Mouse (Mus musculus): ENCODE results near the gene Lyrm1. TPM values are rescaled to one million over a fixed set of nuclear protein-coding genes. Genes with fewer than 3 reads are reported as not detected.

The Lyrm1 gene
- total RNA-seq, 2 experiments from 2014 or later, result 7.9 to 10.9 TPM

- ATAC-seq (ENCODE audit: poor library complexity, severe bottlenecking), result no peak
These were observed 14.4 kb upstream of the Lyrm1 start for GRCm38 (mm10) chr7:119881229-119881628.

DNA sequence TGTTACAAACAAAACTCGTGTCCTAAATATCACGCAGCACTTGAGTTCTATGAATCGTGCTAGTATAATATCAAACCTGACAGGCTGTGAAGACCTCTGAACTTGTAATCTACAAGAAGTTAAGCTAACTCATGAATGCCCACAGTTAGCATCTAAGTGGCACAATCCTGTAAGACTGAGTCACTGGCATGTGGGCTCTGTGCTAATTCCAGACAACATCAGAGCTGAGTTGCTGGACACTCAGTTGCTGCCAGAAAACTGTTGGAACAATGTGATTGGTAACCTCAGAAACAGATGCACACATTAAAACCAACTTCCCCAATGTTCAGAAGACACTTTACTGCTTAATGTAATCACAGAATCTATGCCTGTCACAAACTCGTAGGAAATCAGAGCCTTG, 7.8 kb upstream of the Lyrm1 start:
- no peak for ATAC-seq (ENCODE audit: poor library complexity, severe bottlenecking)

GRCm38 (mm10) chr7:119892198-119892597, 3.5 kb upstream of the Lyrm1 start:
- no peak for ATAC-seq (ENCODE audit: poor library complexity, severe bottlenecking)

GRCm38 (mm10) chr7:119892742-119893141, 2.9 kb upstream of the Lyrm1 start:
- ATAC-seq (ENCODE audit: poor library complexity, severe bottlenecking), result no peak

- peak; percentile 2; the same call in 1 of the 2 replicates for ATAC-seq (ENCODE audit: poor library complexity, severe bottlenecking)
These were observed 680 bp upstream of the Lyrm1 start for GRCm38 (mm10) chr7:119894818-119895544.

DNA sequence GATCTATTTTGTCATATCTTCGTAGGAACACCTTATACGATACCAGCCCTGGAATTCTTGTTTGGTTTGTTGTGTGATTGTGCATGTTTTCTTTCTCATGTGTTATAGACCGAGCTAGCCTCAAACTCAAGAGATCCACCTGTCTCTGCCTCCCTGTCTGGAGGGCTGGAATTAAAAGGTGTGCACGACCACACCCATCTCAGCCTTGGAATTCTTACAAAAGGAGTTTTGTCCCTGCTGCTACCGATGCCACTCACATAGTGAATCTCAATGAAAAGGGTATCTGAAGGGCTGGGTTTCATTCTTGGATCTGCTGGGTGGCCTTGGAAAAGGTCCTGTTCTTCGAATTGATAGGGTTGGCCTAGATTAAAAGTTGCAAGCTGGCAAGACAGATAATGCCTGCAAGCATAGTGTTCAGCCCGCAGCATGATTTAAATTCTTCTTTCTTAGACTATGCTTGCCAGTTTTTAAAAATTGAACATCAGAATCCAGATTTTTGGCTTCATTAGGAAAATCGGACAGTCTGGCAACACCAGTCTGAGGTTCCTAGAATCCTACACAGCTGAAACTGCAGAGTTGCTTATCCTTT, 2.0 kb downstream of the Lyrm1 start:
- no peak for ATAC-seq (ENCODE audit: poor library complexity, severe bottlenecking)

- ATAC-seq (ENCODE audit: poor library complexity, severe bottlenecking), result no peak
These were observed 2.7 kb downstream of the Lyrm1 start for GRCm38 (mm10) chr7:119898247-119898856.

DNA sequence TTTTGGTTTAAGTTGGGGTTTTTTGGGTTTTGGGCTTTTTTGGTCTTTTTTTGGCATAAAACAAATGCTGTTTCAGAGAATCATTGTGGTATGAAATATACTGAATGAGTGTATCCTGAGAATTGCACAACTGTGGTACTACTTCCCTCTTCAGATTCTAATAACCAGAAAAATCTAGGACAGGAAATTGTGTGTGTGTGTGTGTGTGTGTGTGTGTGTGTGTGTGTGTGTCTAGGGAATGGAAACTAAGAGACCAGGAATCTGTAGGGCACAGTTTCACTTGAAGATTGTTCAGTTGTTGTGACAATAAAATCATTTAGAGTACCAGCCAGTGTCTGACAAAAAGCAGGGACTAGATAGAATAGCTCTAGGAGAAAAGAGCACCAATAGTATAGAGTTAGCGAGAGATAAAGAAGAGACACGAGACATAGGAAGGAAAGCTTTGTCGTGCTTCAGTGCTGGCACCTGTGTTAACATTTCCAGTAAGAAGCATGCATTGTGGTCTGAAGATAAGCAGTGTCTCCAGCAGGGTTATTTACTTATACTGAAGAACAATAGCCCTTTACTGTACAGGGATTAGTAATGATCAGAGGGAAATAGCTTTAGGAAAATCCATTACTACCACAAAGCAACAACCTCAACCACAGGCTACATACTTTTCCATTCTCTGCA, 3.9 kb downstream of the Lyrm1 start:
- ATAC-seq (ENCODE audit: poor library complexity, severe bottlenecking), result peak; percentile 27

- peak; percentile 89 for ATAC-seq (ENCODE audit: poor library complexity, severe bottlenecking)
These were observed 11.0 kb downstream of the Lyrm1 start for GRCm38 (mm10) chr7:119906523-119907215.

DNA sequence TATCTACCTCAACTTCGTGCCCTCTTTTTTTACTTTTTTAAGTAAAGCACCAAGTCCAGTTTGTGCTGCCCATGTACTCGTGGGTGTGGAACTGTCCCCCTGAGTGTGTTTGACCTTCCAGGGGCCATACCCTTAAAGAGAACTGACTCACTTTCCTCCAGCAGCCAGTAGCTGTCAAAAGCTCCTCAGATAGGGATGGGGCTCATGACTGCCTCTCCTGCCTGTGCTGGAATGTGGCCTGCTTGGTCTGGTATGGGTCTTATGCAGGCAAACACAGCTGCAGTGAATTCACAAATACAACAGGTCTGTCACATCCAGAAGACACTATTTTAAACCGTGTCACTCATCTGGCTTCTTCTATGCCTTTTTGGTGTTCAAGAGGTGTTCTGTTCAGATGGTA, 16.1 kb downstream of the Lyrm1 start:
- no peak for ATAC-seq (ENCODE audit: poor library complexity, severe bottlenecking)

DNA sequence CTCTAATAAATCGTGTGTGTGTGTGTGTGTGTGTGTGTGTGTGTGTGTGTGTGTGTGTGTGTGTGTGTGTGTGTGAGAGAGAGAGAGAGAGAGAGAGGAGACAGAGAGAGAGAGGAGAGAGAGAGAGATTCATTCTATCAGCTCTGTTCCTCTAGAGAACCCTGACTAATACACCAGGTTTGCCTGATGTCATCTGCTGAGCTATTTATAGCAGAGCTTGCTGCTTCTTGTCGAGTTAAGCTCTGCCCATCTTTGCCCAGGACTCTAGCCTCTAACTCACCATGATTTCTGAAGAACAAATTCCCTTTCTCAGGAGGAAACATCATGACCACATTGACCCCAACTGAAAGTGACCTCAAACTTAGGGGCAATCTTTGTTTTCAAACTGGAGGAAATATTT, 24.8 kb downstream of the Lyrm1 start:
- 0 out of 2 replicates have a peak, but pooled peaks have one; percentile 30 for ATAC-seq (ENCODE audit: poor library complexity, severe bottlenecking)

- peak; percentile 63 for ATAC-seq (ENCODE audit: poor library complexity, severe bottlenecking)
These were observed 25.4 kb downstream of the Lyrm1 start for GRCm38 (mm10) chr7:119921054-119921453.

DNA sequence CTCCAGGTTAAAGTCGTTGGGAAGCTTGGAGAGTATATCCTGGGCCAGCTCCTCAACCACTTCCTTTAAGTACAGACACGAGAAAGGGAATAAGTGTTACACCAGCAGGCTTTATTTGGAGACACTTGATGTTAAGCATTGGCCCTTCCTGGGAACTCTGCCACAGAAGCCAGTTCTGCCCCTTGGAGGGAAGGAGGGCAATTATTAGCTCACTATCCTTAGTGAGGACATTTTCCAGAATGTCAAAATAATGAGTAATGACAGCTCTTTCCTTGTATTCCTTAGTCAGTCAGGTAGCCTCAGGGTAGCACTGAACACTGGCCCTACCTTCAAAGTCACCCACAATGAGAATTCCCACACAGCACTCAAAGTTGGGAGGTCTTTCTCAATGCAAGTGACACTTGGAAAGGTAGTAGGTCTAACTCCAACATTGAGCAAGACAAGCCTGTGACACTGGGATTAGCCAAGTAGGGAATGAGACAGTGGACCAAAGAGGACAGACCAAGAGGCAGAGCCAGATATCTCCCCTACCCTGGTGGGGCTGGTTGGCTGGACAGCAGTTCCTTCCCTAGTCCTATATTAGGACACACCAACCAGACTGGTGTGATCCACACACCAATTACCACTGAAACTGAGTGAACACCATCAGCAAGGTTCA, 33.3 kb downstream of the Lyrm1 start:
- ATAC-seq (ENCODE audit: poor library complexity, severe bottlenecking), result no peak

DNA sequence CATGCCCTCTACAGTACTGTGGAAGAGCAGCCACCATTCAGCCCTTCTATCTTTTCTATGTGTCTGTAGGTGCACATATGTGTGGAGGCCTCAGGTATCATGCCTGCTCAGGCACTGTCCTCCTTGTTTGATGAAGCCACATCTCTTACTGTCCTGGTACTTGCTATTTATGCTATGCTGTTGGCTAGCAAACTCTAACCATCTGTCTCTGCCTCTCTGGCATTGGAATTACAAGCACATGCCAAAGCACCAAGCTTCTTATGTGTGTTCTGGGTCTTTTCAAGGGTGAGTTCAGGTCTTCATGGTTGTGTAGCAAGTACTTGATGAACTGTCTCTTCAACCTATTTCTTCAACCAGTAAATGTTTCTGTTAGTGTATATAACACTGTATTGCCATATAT, 40.7 kb downstream of the Lyrm1 start:
- no peak for ATAC-seq (ENCODE audit: poor library complexity, severe bottlenecking)

DNA sequence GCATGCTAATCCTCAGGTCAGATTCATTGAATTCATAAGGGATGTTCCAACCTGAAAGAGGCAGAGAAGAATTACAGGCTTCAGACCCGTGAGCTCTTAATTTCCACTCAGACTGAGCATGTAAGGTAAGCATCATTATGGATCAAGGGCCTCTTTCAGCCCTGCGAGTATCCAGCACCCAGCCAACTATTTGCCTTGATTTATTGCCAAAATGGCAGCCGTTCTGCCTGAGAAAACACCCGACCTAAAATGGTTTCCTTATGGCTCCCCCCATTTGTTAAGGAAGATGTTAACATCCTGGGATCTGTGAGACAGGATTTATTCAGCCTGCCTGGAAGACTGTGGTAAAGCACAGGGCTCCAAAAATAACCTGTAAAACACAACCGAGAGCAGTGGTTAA, 41.4 kb downstream of the Lyrm1 start:
- ATAC-seq (ENCODE audit: poor library complexity, severe bottlenecking), result no peak

DNA sequence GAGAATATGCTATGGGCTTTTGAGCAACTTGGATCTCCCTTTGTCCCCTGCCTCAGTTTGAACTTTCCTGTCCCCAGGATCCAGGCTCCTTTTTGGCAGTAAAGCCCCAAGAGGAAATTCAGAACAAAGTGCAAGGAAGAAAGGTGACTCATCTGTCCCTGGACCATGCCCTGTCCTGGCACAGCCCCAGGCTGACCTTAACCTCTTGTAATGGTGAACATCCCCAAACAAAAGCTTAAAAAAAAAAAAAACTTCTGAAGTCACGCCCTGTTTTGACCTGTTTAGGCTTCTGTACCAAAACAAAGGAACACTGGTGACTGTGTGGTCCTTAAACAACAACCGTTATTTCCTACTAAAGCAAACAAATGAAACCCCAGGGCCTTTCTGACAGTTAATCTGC, 45.9 kb downstream of the Lyrm1 start:
- no peak for ATAC-seq (ENCODE audit: poor library complexity, severe bottlenecking)

DNA sequence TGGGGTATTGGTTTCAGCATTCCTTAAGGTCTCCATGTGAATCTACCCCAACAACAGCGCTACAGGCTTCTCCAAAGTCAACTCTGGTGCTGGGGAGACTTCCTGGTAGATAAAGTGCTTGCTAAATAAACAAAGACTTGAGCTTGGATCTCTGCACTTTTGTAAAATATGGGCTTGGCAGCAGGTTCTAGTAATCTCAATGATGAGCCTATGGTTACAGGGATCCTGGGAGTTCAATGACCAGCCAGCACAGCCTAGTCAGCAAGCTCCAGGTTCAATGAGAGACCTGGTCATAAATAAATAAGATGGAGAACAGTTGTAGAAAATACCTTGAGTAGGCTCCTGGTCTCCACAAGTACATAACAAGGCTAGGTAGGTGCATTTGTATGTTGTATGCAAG, 58.4 kb downstream of the Lyrm1 start:
- no peak for ATAC-seq (ENCODE audit: poor library complexity, severe bottlenecking)

DNA sequence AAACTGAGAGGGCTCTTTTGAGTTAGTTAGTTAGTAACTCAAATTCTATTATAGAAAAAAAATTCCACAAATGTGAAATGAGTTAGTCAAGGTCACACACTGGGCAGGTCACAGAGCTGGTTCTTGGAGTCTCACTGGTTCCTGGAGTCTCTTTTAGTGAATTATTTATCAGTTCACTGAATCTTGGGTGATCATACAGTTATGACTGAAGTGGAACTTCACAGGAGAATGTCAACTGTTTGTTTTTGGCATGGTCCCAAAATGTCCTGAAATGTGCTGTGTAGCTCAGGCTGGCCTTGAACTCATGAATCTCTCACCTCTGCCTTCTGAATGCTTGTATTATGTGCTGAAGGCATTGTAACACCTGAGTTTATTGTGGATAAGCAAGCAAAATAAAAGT, 61.8 kb downstream of the Lyrm1 start:
- no peak for ATAC-seq (ENCODE audit: poor library complexity, severe bottlenecking)

DNA sequence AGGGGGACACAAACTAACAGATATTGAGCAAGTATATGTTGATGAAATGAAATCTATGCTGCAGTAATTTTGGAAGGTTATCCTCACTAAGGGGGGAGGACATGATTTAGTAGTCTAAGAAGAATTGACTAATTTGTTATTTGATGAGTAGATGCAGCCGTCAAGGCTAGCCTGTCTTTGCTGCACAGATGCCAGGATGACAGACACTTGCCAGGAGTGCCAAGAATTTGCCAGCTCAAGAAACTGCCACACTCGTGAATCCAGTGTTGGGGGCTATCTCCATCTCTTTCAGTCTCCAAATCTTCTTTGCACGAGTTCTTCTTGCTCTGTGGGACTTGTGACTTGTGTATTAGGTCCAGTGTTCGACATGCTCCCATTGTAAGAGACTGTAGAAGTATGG, 63.4 kb downstream of the Lyrm1 start:
- ATAC-seq (ENCODE audit: poor library complexity, severe bottlenecking), result no peak

DNA sequence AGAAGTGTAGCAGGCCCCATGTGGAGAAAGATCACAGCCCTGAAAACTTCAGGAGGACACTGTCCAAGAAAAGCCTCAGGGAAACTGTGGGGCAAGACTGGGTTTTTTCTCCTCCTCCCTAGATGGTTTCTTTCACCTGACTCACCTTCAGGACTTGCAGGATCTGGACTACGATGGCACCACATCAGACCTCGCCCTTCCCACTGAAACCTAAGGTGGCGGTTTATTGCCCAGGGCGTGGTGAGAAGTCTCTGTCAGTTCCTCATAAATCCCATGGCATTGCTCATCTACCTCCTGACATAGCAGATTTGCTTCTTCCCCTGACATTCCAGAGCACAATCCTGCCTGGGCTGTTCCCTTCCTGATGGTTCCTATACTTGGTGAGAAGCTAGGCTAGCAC, 63.8 kb downstream of the Lyrm1 start:
- ATAC-seq (ENCODE audit: poor library complexity, severe bottlenecking), result no peak

GRCm38 (mm10) chr7:119960006-119960405, 64.3 kb downstream of the Lyrm1 start:
- no peak for ATAC-seq (ENCODE audit: poor library complexity, severe bottlenecking)

All from megakaryocyte, adult 5-6 weeks (primary cell).